Mouse (Mus musculus) bone marrow macrophage, adult 2 months (primary cell): Measurements from ENCODE around the gene Pogk. TPM values are rescaled to one million over a fixed set of nuclear protein-coding genes. Genes with fewer than 3 reads are reported as not detected.
A peak's percentile ranks its signal among the peaks of the same experiment; 100 is the strongest.

Source experiments
- H3K27ac ChIP-seq: 2 replicates; pipeline ENCODE4 v1.5.1; 2012; ENCODE audit warnings: low read depth, low read length; ENCODE audit not compliant: insufficient read depth
- H3K4me1 ChIP-seq: 2 replicates; pipeline ENCODE4 v1.6.1; 2012; ENCODE audit warnings: low read length; ENCODE audit not compliant: control insufficient read depth, insufficient read depth
- H3K4me3 ChIP-seq: 2 replicates; pipeline ENCODE4 v1.5.1; 2012; ENCODE audit warnings: mild to moderate bottlenecking, low read length, moderate library complexity; ENCODE audit not compliant: insufficient read depth
- CTCF ChIP-seq: IDR thresholded peaks from 2 replicates; pipeline ENCODE4 v1.5.1; 2012; ENCODE audit warnings: low read depth, mild to moderate bottlenecking, low read length, moderate library complexity
- POLR2A ChIP-seq: IDR thresholded peaks from 2 replicates; pipeline ENCODE4 v1.6.1; 2012; ENCODE audit warnings: mild to moderate bottlenecking, low read depth, low read length, borderline replicate concordance
- polyA plus RNA-seq: library from polyadenylated mRNA; stranded (reverse); fragments of >200 nt; gene quantifications from 2 replicates; pipeline ENCODE4 v1.2.4, GENCODE M21; 2012; ENCODE audit not compliant: missing spikeins, insufficient read depth, insufficient read length

Gene Pogk
- polyA plus RNA-seq, 1 experiment, result 7.7 TPM

DNA sequence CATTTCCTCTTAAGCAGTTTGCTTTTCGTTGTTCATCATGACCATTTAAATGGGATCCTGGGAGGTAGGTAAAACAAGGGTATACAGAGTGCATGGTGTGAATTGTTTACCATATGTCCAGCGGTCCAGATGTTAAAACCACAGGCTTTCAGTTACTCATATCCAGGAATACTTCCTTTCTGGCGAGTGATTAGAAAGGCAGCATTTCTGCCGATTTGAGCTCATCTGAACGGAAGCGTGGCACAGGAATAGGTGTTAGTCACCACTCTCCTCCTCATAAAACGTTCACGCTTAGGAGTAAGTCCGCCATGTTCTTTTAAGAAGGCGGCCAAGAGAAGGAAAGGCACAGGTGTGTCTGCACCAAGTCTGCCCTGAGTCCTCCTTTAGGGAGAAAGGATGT lies 28.3 kb downstream of the Pogk start:
- peak overlapping the region; percentile 17; the same call in 1 of the 2 replicates for H3K4me3 ChIP-seq
- no peak overlapping the region for H3K27ac ChIP-seq
- TF ChIP-seq POLR2A (no peak), CTCF (no peak)
- H3K4me1 ChIP-seq, result peaks cover 25% of the 10 kb centered on the region

DNA sequence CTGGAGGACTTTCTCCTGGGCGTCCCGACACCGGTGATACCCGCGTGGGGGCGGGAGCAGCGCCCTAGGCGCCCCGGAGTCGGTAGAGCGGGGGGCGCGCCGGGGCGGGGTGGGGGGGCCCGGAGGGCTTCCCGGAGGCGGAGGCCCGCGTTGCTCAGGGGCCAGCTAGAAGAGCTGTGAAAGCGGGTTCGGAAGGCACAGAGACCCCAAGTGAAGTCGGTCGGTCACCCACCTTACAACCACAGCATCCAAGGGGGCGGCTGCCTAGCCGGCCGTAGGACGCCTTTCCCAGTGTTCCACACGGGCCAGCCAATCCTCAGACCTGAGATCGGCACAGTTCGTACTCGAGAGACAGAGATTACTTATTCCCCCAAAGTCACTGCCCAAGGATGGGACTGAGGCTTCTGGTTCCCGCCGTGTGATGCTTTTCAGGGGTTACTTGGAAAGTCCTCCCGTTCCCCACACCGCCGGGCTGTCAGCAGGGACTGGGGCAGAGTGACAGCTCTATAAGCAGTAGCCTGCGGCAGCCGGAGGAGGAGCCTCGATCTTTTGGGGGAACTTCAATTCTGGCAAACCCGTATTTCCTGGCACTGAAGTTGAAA lies 29.9 kb downstream of the Pogk start:
- TF ChIP-seq POLR2A, result 0 out of 2 replicates have a peak, but pooled peaks have one; percentile 80
- TF ChIP-seq CTCF, result no peak
- Histone ChIP-seq H3K4me1 (peaks cover 25% of the 10 kb centered on the region), H3K4me3 (peak overlapping the region; percentile 95), H3K27ac (peak overlapping the region; percentile 76)

DNA sequence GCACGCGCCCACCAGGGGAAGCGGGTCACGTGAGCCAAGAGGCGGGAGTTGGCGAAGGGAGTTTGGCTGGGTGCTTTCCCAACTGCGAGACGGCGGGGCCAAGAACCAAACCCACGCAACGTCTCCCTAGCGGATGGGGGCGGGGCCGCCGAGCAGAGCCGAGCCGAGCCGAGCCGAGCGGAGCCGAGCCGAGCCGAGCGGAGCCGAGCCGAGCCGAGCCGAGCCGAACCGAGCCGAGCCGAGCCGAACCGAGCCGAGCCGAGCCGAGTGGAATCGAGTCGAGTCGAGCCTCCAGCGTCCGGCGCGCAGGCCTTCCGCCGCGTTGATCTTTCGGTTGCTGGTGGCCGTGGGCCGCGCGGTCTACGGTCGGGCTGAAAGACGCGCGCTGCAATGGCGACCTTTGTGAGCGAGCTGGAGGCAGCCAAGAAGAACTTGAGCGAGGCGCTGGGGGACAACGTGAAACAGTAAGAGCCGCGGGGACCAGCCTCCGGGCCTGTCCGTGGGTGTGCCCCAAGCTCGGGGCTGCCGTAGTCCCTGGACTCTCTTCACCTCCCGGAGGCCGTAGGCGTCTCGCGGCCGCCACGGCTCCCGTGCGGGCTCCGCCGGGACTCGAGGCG lies 30.5 kb downstream of the Pogk start, which contains the start of gene Tada1:
Gene Tada1 (plus strand): TSS at position 85 of the 617 bp plus-strand sequence.
- H3K4me3 ChIP-seq, result peak within 1 kb of the TSS; percentile 95

DNA sequence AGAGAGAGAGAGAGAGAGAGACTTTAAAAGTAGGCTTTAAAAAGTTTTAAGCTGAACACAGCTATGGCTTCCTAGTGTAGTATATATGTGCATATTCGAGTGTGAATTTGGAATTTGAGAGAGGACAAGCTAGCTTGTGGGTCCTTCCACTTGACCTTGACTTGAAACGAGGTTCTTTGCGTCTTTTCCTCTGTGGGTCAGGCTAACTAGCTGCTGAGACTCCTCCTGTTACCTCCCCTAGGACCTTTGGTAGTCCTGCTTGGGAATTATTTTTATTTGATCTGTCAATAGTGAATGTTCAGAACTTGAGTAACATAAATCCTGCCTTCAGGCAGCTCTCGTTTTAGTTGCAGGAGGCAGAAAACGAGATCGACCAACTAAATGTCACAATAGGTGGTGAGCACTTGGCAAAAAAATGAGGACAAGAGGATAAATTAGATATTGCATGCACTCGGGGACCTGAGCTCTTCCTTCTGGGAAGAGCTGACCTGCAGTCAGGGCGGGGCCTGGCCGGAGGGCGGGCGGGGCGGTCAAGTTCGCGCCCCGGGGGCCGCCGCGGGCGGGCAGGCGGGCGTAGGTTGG lies 31.1 kb downstream of the Pogk start:
- H3K27ac ChIP-seq, result peak overlapping the region; percentile 51
- H3K4me1 ChIP-seq, result peaks cover 25% of the 10 kb centered on the region
- no peak for TF ChIP-seq POLR2A
- TF ChIP-seq CTCF, result no peak
- H3K4me3 ChIP-seq, result peak overlapping the region; percentile 55

More for the DNA sequence above, 30.5 kb downstream of the Pogk start, which contains the start of gene Tada1:
- Histone ChIP-seq H3K27ac (peak within 1 kb of the TSS; percentile 76), H3K4me1 (peaks cover 25% of the 10 kb centered on the region)
- TF ChIP-seq CTCF (no peak), POLR2A (no peak; the same call in 1 of the 2 replicates)

DNA sequence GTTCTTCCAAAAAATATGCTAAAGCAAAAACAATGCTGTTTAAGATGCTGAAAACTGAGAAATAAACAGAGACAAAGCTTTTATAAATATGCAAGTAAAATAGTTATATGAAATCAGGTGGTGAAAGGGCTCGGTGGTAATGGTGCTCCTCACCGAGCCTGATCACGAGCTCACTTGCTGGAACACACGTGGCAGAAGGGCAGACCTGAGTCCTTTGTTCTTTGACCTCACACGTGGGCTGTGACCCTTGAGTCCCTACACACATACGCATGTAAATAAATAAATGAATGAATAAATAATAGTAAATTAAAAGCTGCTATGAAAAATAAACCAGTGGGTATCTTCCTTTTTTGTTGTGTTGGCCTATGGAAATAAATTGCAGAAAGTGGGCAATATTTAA lies 32.5 kb downstream of the Pogk start:
- H3K4me1 ChIP-seq, result peaks cover 22% of the 10 kb centered on the region
- TF ChIP-seq POLR2A (no peak), CTCF (no peak)
- no peak overlapping the region for H3K27ac ChIP-seq
- H3K4me3 ChIP-seq, result no peak overlapping the region

DNA sequence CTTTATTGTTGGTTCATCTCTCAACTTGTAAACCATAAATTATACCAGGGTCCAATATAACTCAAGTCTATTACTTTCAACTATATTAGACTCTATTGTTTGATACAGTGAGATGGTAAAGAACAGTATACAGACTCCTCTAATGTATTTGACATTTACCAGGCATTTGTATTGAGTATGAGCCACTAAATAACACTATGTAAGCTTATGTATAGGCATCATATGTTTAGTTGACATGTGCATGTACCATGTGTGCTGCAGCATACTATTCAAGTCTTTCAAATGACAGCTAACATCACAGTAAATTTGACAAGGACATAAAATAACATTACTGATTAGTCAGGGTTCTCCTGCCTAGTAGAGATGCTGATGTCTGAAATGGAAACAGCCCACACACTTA lies 46.5 kb downstream of the Pogk start:
- no peak overlapping the region for H3K27ac ChIP-seq
- no peak for TF ChIP-seq CTCF
- no peak for TF ChIP-seq POLR2A
- no peaks in the 10 kb centered on the region for H3K4me1 ChIP-seq
- no peak overlapping the region for H3K4me3 ChIP-seq

DNA sequence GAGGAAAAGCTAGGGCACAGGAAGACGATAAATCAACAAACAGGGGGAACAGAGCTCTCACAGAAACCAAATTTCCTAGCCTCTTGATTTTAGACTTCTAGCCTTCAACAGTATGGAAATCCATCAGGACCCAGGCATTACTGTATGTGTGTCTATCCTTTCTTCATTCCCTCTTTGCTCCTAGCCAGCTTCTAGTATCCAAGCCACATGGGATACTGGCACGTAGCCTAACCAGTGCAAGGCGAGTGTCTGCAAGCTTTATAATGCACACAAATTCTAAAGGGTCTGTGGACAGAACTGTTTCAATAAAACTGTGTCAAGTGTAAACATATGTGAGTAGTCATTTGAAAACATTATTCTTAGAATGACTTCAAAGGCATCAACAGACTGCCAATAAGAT lies 47.0 kb downstream of the Pogk start:
- Histone ChIP-seq H3K27ac (no peak overlapping the region), H3K4me1 (no peaks in the 10 kb centered on the region), H3K4me3 (no peak overlapping the region)
- TF ChIP-seq CTCF, result no peak
- no peak for TF ChIP-seq POLR2A

DNA sequence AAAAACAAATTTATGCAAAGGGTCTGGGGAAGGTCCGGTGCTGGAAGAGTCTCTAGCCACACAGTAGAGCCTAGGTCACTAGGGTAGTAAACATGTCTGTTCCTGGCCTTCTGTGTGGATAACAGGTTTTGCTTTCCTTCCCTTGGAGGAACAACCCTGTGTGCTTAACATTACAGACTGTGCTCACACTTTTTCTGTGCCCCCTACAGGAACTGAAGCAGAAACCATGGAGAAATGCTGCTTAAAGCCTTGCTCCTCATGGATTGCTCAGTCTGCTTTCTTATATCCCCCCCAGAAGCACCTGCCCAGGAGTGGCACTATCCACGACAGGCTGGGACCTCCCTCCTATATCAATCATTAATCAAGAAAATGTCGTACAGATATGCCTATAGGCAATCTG lies 47.8 kb downstream of the Pogk start:
- H3K4me1 ChIP-seq, result no peaks in the 10 kb centered on the region
- no peak for TF ChIP-seq POLR2A
- TF ChIP-seq CTCF, result no peak
- H3K27ac ChIP-seq, result no peak overlapping the region
- H3K4me3 ChIP-seq, result no peak overlapping the region

DNA sequence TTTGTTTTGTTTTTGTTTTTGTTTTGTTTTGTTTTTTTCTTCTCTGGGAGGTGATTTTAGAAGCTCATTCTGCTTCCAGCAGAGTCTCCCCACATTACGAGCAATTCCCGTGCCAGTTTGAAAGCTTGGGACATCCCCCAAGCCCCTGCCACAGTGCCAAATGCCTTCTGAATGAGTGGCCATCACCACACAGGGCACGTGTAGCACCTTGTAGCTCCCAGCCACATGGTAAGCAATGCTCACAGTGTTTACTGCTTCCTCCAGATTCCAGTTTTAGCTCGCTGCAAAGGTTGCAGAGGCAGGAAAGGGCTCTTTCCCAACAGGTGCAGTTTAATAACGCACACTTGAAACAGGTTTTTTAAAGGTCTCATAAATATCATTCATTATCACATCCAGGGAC lies 48.8 kb downstream of the Pogk start:
- Histone ChIP-seq H3K27ac (no peak overlapping the region), H3K4me1 (no peaks in the 10 kb centered on the region), H3K4me3 (no peak overlapping the region)
- TF ChIP-seq POLR2A (no peak), CTCF (no peak)

DNA sequence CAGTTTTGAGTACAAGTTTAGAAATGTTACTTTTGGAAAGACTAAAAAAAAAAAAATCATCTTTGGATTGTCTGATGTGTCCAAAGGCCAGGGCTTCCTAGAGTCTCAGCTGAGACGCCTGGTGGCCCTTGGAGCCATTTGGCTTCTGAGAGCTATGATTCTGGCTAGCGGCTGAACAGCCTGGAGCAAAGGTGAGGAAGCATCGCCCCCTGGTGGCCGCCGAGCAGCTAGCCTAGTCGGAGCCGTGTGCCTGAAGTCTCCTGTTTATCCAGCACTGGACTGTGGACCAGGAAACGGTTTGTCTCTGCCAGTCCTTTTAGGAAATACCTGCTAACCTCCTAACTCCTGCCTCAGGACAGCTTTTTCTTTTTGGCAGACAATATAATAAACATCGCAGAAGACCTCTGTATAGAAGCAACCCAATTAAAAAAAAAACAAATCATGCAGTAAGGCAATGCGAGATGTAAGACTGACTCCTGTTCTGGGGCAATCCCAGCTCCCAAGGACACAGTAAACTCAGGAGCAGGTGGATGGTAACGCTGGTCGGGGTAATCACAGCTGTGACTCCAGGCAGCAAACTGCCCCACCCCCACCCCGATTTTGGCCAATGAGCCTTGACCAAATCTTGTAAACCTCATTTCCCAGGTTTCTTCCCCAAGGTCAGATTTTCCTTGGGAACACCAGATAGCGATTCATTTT lies 49.4 kb downstream of the Pogk start:
- TF ChIP-seq CTCF, result peak; percentile 83
- TF ChIP-seq POLR2A, result no peak
- H3K27ac ChIP-seq, result no peak overlapping the region
- H3K4me3 ChIP-seq, result no peak overlapping the region
- H3K4me1 ChIP-seq, result no peaks in the 10 kb centered on the region
